Mouse (Mus musculus): ENCODE results near the gene Olfr1293-ps. TPM values are rescaled to one million over a fixed set of nuclear protein-coding genes. Genes with fewer than 3 reads are reported as not detected.

Olfr1293-ps gene
- not detected in 2 replicates for polyA plus RNA-seq (2012; rRNA removed)

GRCm38 (mm10) chr2:111524903-111525302 is at the start of gene Olfr1293-ps:
TSS of gene Olfr1293-ps (plus strand) at chr2:111525203.
- no peak for DNase-seq (ENCODE audit: extremely low spot score in 1 of 2, low spot score in 1 of 2)

GRCm38 (mm10) chr2:111480519-111480918 is 44.5 kb upstream of the Olfr1293-ps start, which contains the start of gene Olfr1289:
TSS of gene Olfr1289 (plus strand) at chr2:111480819.
- DNase-seq (ENCODE audit: extremely low spot score in 1 of 2, low spot score in 1 of 2), result no peak

- DNase-seq (ENCODE audit: extremely low spot score in 1 of 2, low spot score in 1 of 2), result no peak
These were observed 31.3 kb upstream of the Olfr1293-ps start, which contains the start of gene Olfr1290 for GRCm38 (mm10) chr2:111493729-111494128. TSS of gene Olfr1290 (minus strand) at chr2:111493829.

- no peak for DNase-seq (ENCODE audit: extremely low spot score in 1 of 2, low spot score in 1 of 2)
These were observed 28.1 kb upstream of the Olfr1293-ps start, which contains the start of gene Olfr1291-ps1 for GRCm38 (mm10) chr2:111496880-111497279. TSS of gene Olfr1291-ps1 (plus strand) at chr2:111497180.

- DNase-seq (ENCODE audit: extremely low spot score in 1 of 2, low spot score in 1 of 2), result no peak
These were observed 7.6 kb upstream of the Olfr1293-ps start for GRCm38 (mm10) chr2:111517451-111517850.

- DNase-seq (ENCODE audit: extremely low spot score in 1 of 2, low spot score in 1 of 2), result no peak
These were observed 15.2 kb downstream of the Olfr1293-ps start, which contains the start of gene Olfr1294 for GRCm38 (mm10) chr2:111540191-111540590. TSS of gene Olfr1294 (minus strand) at chr2:111540291.

- no peak for DNase-seq (ENCODE audit: extremely low spot score in 1 of 2, low spot score in 1 of 2)
These were observed 44.6 kb downstream of the Olfr1293-ps start, which contains the start of gene Olfr1295 for GRCm38 (mm10) chr2:111569581-111569980. TSS of gene Olfr1295 (minus strand) at chr2:111569681.

Other genes starting within 250 kb of the Olfr1293-ps start
- gene Olfr1278, start 235.1 kb upstream of the Olfr1293-ps start, polyA plus RNA-seq (2012; rRNA removed), result not detected in 2 replicates
- gene Olfr1279, start 224.6 kb upstream of the Olfr1293-ps start, polyA plus RNA-seq (2012; rRNA removed), result not detected in 2 replicates
- not detected in 2 replicates for gene Olfr1280, start 211.2 kb upstream of the Olfr1293-ps start, polyA plus RNA-seq (2012; rRNA removed)
- gene Olfr1281, start 198.7 kb upstream of the Olfr1293-ps start, polyA plus RNA-seq (2012; rRNA removed), result not detected in 2 replicates
- gene Olfr1282, start 189.1 kb upstream of the Olfr1293-ps start, polyA plus RNA-seq (2012; rRNA removed), result not detected in 2 replicates
- not detected in 2 replicates for gene Olfr1283, start 158.4 kb upstream of the Olfr1293-ps start, polyA plus RNA-seq (2012; rRNA removed)
- gene Olfr1284, start 149.7 kb upstream of the Olfr1293-ps start, polyA plus RNA-seq (2012; rRNA removed), result not detected in 2 replicates
- gene Olfr1286, start 102.1 kb upstream of the Olfr1293-ps start, polyA plus RNA-seq (2012; rRNA removed), result not detected in 2 replicates
- not detected in 2 replicates for gene Olfr1287, start 76.1 kb upstream of the Olfr1293-ps start, polyA plus RNA-seq (2012; rRNA removed)
- gene Olfr1288, start 51.1 kb upstream of the Olfr1293-ps start, polyA plus RNA-seq (2012; rRNA removed), result not detected in 2 replicates
- not detected in 2 replicates for gene Olfr1289, start 44.4 kb upstream of the Olfr1293-ps start, polyA plus RNA-seq (2012; rRNA removed)
- 0.15 TPM in 1 of 2 replicates, not detected in the other for gene Olfr1290, start 31.4 kb upstream of the Olfr1293-ps start, polyA plus RNA-seq (2012; rRNA removed)
- not detected in 2 replicates for gene Olfr1291-ps1, start 28.0 kb upstream of the Olfr1293-ps start, polyA plus RNA-seq (2012; rRNA removed)
- 0.04 TPM in 1 of 2 replicates, not detected in the other for gene Olfr1294, start 15.1 kb downstream of the Olfr1293-ps start, polyA plus RNA-seq (2012; rRNA removed)
- 0.17 TPM in 1 of 2 replicates, not detected in the other for gene Olfr1295, start 44.5 kb downstream of the Olfr1293-ps start, polyA plus RNA-seq (2012; rRNA removed)
- 0.04 TPM in 1 of 2 replicates, not detected in the other for gene Olfr1297, start 101.3 kb downstream of the Olfr1293-ps start, polyA plus RNA-seq (2012; rRNA removed)
- not detected in 2 replicates for gene Olfr1298, start 124.0 kb downstream of the Olfr1293-ps start, polyA plus RNA-seq (2012; rRNA removed)
- gene Olfr1299, start 136.2 kb downstream of the Olfr1293-ps start, polyA plus RNA-seq (2012; rRNA removed), result not detected in 2 replicates
- gene Olfr1301, start 225.8 kb downstream of the Olfr1293-ps start, polyA plus RNA-seq (2012; rRNA removed), result 0.04 and 0.19 TPM in 2 replicates